Mouse (Mus musculus) kidney, postnatal 4 days (tissue): ENCODE measurements at regions not wholly inside any gene's neighbourhood (a gene's known extent, or its start where the extent isn't known, plus 50 kb on each side); places are given as distances from the start of the nearest gene placed in this dataset.

Experiments used
- DNase-seq, 2 experiments: peaks; one replicate each; pipeline ENCODE4 v3.0.0; 2021; ENCODE audit warnings: mixed read lengths in 2 of 2

GRCm38 (mm10) chr7:76156869-76157268 lies 72.8 kb upstream of the Agbl1 start:
- DNase-seq, result peak in 1 of 2 experiments; percentile 2

DNA sequence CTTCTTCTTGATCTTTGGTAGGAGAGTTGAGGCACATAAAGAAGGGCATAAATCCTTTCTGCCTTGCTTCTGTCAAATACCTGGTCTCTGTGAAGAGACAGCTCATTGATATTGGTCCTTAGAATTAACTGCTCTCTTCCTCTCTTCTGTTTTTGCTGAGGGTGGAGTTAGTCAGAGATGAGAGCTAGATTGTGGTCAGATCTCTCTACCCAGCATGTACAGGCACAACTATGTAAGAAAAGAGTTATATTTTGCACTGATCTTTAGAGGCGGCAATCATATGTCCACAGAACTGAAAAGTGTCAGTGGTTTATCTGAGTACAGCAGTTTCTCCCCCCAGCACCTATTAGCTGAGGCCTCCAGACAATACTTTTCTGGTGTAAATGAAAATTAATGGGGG lies 65.5 kb upstream of the Agbl1 start:
- DNase-seq, result no peak

DNA sequence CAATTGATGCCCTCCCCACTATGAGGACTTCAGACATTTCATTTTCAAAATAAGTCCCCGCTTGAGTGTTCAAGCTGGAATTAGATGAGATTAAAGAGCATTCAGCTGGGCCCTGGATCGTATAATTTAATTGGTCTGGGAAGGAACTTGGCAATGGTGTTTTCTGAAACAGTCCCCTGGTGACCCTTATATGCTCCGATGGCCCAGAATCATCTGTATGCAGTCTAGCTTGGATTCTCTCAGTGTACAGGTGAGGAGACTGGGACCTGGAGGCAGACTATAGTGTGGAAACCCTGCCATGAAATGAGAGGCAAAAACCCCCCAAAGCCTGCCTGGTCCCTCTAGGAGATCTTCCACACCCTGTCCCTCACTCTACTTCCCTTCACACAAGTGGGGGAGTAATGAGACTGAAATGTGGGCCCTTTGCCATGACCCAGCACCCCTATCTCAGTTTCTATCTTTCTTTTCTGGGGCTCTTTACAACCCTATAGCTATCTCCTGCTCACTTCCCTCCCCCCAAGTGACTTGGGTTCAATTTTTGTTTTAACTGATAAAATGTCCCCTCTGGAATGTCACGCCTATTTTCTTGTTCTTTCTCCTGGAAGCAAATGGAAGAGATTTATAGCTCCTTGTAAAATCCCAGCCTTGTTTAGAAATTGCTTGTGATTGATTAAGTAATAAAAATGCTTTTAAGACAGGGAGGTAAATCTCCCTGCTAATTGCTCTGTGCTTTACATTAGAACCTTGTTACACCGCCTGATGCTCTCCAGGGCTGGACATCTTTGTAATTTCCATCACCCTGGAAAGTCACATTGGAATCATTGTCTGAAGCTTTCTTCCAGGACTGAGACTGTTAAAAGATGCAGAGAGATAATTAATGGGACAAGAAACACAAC lies 64.7 kb upstream of the Agbl1 start:
- no peak for DNase-seq

GRCm38 (mm10) chr7:76170481-76170880 lies 59.2 kb upstream of the Agbl1 start:
- DNase-seq, result no peak

- DNase-seq, result no peak
These were observed 53.5 kb upstream of the Agbl1 start for GRCm38 (mm10) chr7:76176235-76176634.

DNA sequence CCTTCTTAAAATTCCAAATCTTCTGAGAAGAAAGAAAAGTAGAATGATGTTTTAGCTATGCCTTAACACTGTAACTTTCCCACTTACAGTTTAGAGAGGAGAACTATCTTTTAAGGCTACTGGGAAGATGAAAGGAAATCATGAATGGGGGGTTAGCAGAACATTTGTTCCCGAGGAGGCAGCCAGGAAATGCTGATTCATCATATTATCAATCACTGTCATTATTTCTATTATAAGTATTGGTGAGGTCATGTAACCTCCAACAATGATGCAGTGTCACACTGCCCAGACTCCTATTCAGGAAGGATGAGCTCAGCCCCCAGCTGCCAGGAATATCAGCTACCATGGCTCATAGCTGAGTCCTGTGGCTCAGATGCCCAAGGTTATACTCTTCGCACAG lies 52.3 kb upstream of the Agbl1 start:
- no peak for DNase-seq
